Mouse (Mus musculus) kidney, embryonic 15.5 days (tissue): ENCODE results near the gene Vax2. TPM values are rescaled to one million over a fixed set of nuclear protein-coding genes. Genes with fewer than 3 reads are reported as not detected.

ENCODE experiments used
- ATAC-seq: fragments of 200-750 bp; cut with Nextera tagmentation; replicated peaks from 2 replicates; pipeline ENCODE4 v1.8.0; 2017; ENCODE audit warnings: moderate TSS enrichment; ENCODE audit not compliant: low FRiP score
- H3K27ac ChIP-seq: fragments of 300-500 bp; sonication (generic); 2 replicates; pipeline ENCODE4 v1.5.1; 2015; ENCODE audit warnings: mild to moderate bottlenecking, inconsistent platforms
- H3K27me3 ChIP-seq: fragments of 300-500 bp; sonication (generic); 2 replicates; pipeline ENCODE4 v1.6.1; 2015; ENCODE audit warnings: inconsistent platforms
- H3K36me3 ChIP-seq: fragments of 300-500 bp; sonication (generic); 2 replicates; pipeline ENCODE4 v1.6.1; 2015; ENCODE audit warnings: inconsistent platforms
- H3K4me1 ChIP-seq: fragments of 300-500 bp; sonication (generic); 2 replicates; pipeline ENCODE4 v1.6.1; 2015; ENCODE audit warnings: inconsistent platforms
- H3K4me2 ChIP-seq: fragments of 300-500 bp; sonication (generic); 2 replicates; pipeline ENCODE4 v1.6.1; 2015; ENCODE audit warnings: moderate library complexity, mild to moderate bottlenecking, inconsistent platforms
- H3K4me3 ChIP-seq: fragments of 300-500 bp; sonication (generic); replicated peaks from 2 replicates; pipeline ENCODE4 v1.5.1; 2015; ENCODE audit warnings: mild to moderate bottlenecking, inconsistent platforms
- H3K9ac ChIP-seq: fragments of 300-500 bp; sonication (generic); 2 replicates; pipeline ENCODE4 v1.6.1; 2015; ENCODE audit warnings: mild to moderate bottlenecking, inconsistent platforms
- H3K9me3 ChIP-seq: fragments of 300-500 bp; sonication (generic); replicated peaks from 2 replicates; pipeline ENCODE4 v1.6.1; 2016; ENCODE audit warnings: inconsistent platforms
- WGBS: fragments of 180-500 bp; shearing (Covaris S2); methylation state at CpG from one replicate; pipeline ENCODE4 v1.1.7; 2015; ENCODE audit warnings: mixed read lengths; 5-methylcytosine and 5-hydroxymethylcytosine counted together
- polyA plus RNA-seq: library from polyadenylated mRNA; unstranded; fragments of >200 nt; fragmentation: Nextera tagmentation; extraction: Ambion mirVana; gene quantifications from 2 replicates; pipeline ENCODE4 v1.2.1, GENCODE M21; 2015

Gene Vax2
- polyA plus RNA-seq, 1 experiment from 2014 or later: not detected

DNA sequence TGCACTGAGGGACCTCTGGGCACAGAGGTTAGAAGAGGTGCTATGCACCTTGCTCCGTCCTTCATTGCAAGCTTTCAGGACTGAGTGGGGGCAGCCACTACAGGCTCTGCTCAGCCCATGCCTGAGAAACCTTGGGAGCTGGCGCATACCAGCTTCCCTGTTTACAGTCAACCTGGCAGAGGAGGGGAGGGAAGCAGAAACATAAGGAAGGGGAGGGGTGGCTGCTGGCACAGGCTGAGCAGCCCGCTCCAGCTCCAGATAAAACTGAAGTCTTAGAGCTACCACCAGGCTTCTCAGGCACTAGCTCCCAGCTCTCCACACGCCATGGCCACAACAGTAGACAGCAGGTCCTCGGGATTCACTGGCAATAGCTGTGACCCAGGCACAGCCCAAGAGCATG lies 31.7 kb downstream of the Vax2 start, which contains the start of gene Atp6v1b1:
TSS of gene Atp6v1b1 (plus strand) at position 230 of the 400 bp plus-strand sequence.
- no peak within 1 kb of the TSS for H3K4me3 ChIP-seq
- peak within 1 kb of the TSS; percentile 3; the same call in 1 of the 2 replicates for H3K27ac ChIP-seq
- H3K9ac ChIP-seq: no peak within 1 kb of the TSS
- no peak within 1 kb of the TSS for H3K4me2 ChIP-seq
- H3K4me1 ChIP-seq: 0 out of 2 replicates have a peak, but pooled peaks cover 3% of the 10 kb centered on the region
- H3K36me3 ChIP-seq: no peaks in the 10 kb centered on the region
- ATAC-seq: 0 out of 2 replicates have a peak, but pooled peaks have one; percentile 26
- no peaks in the 10 kb centered on the region for H3K9me3 ChIP-seq
- WGBS: 59% methylated on average over 5 of the region's 5 CpGs
- peaks cover 27% of the 10 kb centered on the region for H3K27me3 ChIP-seq

DNA sequence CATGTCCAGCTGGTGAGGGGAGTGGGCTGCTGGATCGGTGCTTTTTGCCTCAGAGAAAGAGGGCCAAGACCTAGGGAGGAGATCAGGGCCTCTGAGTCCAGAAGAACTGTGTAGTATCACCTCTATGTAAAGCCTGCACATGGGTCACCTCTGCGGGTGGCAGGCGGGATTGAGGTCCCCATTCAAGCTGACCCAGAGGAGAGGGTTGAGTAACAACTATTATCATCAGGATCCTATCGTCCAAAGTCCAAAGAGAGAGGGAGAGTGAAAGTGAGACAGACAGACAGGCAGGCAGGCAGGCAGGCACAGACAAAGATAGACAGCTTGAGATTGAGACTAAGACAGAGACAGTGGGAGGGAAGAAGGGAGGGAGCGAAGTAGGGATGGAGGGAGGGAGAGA lies 32.1 kb downstream of the Vax2 start:
- H3K9ac ChIP-seq: no peak overlapping the region
- H3K27ac ChIP-seq: peak overlapping the region; percentile 3; the same call in 1 of the 2 replicates
- no peak for ATAC-seq
- WGBS: 67% methylated on average over 5 of the region's 5 CpGs
- no peak overlapping the region for H3K4me3 ChIP-seq
- H3K27me3 ChIP-seq: peaks cover 26% of the 10 kb centered on the region
- H3K4me1 ChIP-seq: 0 out of 2 replicates have a peak, but pooled peaks cover 3% of the 10 kb centered on the region
- H3K36me3 ChIP-seq: no peaks in the 10 kb centered on the region
- no peak overlapping the region for H3K4me2 ChIP-seq
- no peaks in the 10 kb centered on the region for H3K9me3 ChIP-seq

DNA sequence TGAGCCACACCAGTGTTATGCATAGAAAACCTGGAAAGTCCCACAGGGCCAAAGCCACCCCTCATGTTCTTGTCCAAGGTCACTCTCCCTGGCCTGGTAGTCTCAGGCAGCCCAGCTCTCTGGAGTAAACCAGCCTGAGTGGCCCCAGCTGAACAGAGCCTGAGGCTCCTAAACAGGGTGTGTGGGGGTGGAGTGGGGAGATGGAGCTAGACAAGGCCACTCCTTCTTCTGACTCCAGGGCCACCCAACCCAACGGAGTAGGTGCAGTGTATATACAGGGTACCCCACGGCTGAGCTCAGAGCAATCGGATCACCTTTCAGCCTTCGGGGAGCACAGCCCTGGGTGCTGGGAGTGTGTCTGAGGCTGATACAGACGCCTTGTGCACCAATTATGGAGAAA lies 33.1 kb downstream of the Vax2 start:
- 0 out of 2 replicates have a peak, but pooled peaks have one; percentile 23 for ATAC-seq
- H3K36me3 ChIP-seq: no peaks in the 10 kb centered on the region
- peaks cover 31% of the 10 kb centered on the region for H3K27me3 ChIP-seq
- peak overlapping the region; percentile 19; the same call in 1 of the 2 replicates for H3K27ac ChIP-seq
- H3K9me3 ChIP-seq: no peaks in the 10 kb centered on the region
- no peak overlapping the region for H3K9ac ChIP-seq
- H3K4me1 ChIP-seq: no peaks in the 10 kb centered on the region
- WGBS: 51% methylated on average over 5 of the region's 5 CpGs
- H3K4me2 ChIP-seq: no peak overlapping the region
- H3K4me3 ChIP-seq: no peak overlapping the region

DNA sequence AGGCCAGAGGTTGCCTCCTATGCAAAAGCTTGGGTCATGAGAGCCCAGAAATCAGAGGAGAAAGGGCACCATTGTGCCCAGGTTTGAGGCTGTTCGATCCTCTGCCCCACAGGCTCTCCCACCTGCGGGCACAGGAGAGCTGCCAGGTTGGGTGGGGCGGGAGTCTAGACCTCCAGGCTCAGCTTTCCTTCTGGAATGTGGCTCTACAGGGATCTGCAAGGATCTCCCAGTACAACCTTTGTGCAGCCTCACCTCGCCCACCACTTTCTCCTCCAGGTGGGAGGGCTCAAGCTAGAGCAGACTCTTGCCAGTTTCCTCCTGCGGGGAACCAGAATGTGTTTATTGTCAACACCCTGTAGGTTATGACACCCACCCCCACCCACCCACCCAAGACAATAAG lies 33.5 kb downstream of the Vax2 start:
- H3K4me1 ChIP-seq: no peaks in the 10 kb centered on the region
- 68% methylated on average over 5 of the region's 5 CpGs for WGBS
- peaks cover 31% of the 10 kb centered on the region for H3K27me3 ChIP-seq
- H3K9ac ChIP-seq: no peak overlapping the region
- no peak for ATAC-seq
- peak overlapping the region; percentile 19; the same call in 1 of the 2 replicates for H3K27ac ChIP-seq
- H3K4me3 ChIP-seq: no peak overlapping the region
- H3K9me3 ChIP-seq: no peaks in the 10 kb centered on the region
- no peaks in the 10 kb centered on the region for H3K36me3 ChIP-seq
- H3K4me2 ChIP-seq: no peak overlapping the region

DNA sequence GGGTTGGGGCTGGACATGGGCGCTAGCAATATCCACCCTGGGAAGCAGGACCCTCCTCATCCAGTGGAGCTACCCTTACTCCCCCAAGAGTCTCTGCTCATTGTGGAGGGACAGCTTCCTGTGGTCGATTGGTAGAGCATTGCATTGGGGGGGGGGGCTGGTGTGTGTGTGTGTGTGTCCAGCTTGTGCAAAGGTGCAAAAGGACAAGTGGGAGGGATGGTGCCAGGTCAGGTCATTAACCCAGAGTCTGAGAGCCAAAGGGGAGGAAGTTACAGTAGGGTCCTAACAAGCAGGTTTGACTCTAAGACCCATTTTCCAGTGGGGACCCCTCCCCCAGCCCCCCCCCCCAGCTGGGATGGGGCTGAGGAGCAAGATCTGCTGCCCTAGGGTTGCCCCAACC lies 34.4 kb downstream of the Vax2 start:
- Histone ChIP-seq H3K27ac (no peak overlapping the region), H3K4me1 (no peaks in the 10 kb centered on the region), H3K36me3 (no peaks in the 10 kb centered on the region), H3K27me3 (peaks cover 33% of the 10 kb centered on the region), H3K9ac (no peak overlapping the region), H3K4me2 (no peak overlapping the region), H3K9me3 (no peaks in the 10 kb centered on the region), H3K4me3 (no peak overlapping the region)
- ATAC-seq: no peak
- 52% methylated on average over 2 of the region's 2 CpGs for WGBS

DNA sequence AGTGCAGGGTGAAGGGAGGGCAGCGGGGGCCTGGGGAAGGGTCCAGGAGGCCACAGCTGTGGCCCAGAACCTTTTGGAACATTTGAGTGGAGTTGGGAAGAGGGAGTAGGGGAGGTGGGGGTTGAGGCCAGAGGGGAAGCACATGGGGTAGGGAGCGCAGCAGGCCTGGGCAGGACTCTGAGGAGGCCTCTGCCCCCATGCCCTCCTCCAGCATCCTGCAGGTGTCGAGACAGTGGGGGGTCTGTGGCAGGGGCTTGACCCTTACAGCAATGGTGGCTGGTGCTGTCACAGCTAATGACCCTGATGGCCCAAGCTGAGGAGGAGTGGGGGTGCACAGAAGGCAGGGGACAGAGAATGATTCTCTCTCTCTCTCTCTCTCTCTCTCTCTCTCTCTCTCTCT lies 38.2 kb downstream of the Vax2 start:
- Histone ChIP-seq H3K27me3 (peaks cover 47% of the 10 kb centered on the region), H3K4me3 (no peak overlapping the region), H3K9me3 (no peaks in the 10 kb centered on the region), H3K36me3 (no peaks in the 10 kb centered on the region), H3K9ac (no peak overlapping the region), H3K4me2 (no peak overlapping the region), H3K27ac (no peak overlapping the region), H3K4me1 (no peaks in the 10 kb centered on the region)
- WGBS: 34% methylated on average over 3 of the region's 3 CpGs
- no peak for ATAC-seq

DNA sequence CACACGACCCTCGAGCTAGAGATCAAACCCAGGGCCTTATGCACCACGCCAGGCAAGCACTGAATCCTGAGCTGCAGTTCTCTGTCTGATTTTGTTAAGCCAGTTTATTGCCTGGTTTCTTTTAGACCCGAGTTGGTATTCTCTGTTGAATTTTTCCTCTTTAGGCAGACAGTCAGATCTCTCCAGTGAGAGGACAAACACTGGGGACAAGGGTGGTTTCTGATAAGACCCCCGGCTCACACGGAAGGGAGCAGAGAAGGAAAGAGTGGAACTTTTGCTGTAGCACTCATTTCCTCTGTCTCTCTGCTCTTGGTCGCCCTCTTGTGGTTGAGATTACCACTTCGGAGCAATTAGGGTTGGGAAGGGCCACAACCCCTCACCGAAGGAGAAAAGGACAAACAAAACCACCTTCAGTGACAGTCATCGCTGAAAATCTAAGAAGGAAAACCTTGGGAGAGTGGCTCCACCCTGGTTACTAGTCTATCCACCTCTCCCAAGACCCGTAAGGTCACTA lies 39.2 kb downstream of the Vax2 start:
- H3K4me2 ChIP-seq: 0 out of 2 replicates have a peak overlapping the region, but pooled peaks have one; percentile 25
- H3K9me3 ChIP-seq: no peaks in the 10 kb centered on the region
- no peaks in the 10 kb centered on the region for H3K4me1 ChIP-seq
- no peaks in the 10 kb centered on the region for H3K36me3 ChIP-seq
- WGBS: 12% methylated on average over 11 of the region's 11 CpGs
- H3K27me3 ChIP-seq: peaks cover 55% of the 10 kb centered on the region
- H3K27ac ChIP-seq: no peak overlapping the region
- H3K4me3 ChIP-seq: no peak overlapping the region
- ATAC-seq: no peak
- H3K9ac ChIP-seq: 0 out of 2 replicates have a peak overlapping the region, but pooled peaks have one; percentile 9

DNA sequence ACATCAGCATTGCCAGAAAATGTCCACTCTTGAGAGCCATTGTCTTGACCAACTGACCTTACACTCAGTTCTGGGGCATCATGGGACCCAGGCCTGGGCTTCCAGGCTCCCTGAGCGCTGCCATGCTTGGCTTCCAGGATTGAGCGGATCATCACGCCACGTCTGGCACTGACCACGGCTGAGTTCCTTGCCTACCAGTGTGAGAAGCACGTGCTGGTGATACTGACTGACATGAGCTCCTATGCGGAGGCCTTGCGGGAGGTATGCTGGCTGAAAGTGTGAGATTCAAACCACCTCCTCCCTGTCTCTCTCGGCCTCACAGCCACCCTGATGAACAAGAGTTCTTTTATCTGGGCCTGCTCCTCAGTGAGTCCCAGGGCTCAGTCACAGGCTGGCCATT lies 45.0 kb downstream of the Vax2 start:
- Histone ChIP-seq H3K9me3 (no peaks in the 10 kb centered on the region), H3K36me3 (no peaks in the 10 kb centered on the region), H3K9ac (no peak overlapping the region), H3K27me3 (peaks cover 82% of the 10 kb centered on the region), H3K4me2 (no peak overlapping the region), H3K4me3 (no peak overlapping the region), H3K27ac (no peak overlapping the region), H3K4me1 (0 out of 2 replicates have a peak, but pooled peaks cover 6% of the 10 kb centered on the region)
- ATAC-seq: no peak
- 70% methylated on average over 9 of the region's 9 CpGs for WGBS

DNA sequence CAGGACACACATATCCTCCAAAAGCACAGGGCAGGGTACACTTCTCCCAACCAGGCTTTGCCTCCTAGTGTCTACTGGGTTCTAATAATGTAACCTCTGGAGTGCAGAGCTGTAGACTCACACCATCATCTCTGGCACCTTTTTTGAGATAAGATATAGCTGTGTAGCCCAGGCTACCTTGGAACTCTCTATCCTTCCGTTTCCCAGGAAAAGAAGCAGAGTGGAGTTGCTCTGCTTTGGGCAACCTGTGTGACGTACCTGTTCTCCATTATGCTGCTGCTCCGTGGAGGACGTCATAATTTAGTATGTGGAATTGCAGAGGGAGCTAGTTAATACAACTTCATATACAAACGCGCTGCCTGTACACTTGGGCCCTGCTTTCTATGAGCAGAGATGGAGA lies 51.3 kb downstream of the Vax2 start, which contains the start of gene Ankrd53:
TSS of gene Ankrd53 (plus strand) at position 301 of the 400 bp plus-strand sequence.
- Histone ChIP-seq H3K4me2 (peak within 1 kb of the TSS; percentile 84), H3K27ac (no peak within 1 kb of the TSS), H3K9me3 (no peaks in the 10 kb centered on the region), H3K4me3 (peak within 1 kb of the TSS; percentile 39), H3K4me1 (peaks cover 19% of the 10 kb centered on the region), H3K9ac (peak within 1 kb of the TSS; percentile 39; the same call in 1 of the 2 replicates), H3K27me3 (peaks cover 66% of the 10 kb centered on the region), H3K36me3 (no peaks in the 10 kb centered on the region)
- WGBS: 22% methylated on average over 6 of the region's 6 CpGs
- no peak for ATAC-seq

DNA sequence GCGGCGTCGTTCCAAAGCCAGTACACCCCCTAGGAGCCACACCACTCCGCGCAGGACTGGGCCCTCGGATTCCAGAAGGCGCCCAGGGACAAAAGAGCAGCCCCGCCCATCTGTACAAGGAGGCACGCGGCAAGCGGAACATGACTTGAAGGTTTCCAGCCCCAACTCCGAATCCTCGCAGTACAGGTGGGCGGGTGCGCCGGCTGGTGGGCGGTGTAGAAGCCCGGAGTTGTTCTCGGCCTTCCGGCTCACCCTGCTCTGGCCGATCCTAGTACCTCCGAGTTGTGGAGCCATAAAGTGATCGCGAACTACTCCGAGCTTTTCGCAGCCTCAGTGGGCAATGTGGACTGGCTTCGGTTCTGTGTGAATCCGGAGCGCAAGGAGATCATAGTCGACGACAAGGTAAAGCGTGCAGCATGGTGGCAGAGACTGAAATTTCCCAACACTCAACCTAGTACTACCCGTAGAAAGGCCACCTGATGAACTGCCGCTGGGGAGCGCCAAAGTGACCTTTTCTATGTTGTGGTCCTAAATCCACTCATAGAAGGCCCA lies 51.9 kb downstream of the Vax2 start:
- H3K9me3 ChIP-seq: no peaks in the 10 kb centered on the region
- H3K9ac ChIP-seq: peak overlapping the region; percentile 39; the same call in 1 of the 2 replicates
- WGBS: 1% methylated on average over 35 of the region's 35 CpGs
- peaks cover 60% of the 10 kb centered on the region for H3K27me3 ChIP-seq
- no peak overlapping the region for H3K27ac ChIP-seq
- ATAC-seq: peak; percentile 73
- peak overlapping the region; percentile 39 for H3K4me3 ChIP-seq
- H3K4me1 ChIP-seq: peaks cover 18% of the 10 kb centered on the region
- H3K36me3 ChIP-seq: no peaks in the 10 kb centered on the region
- peak overlapping the region; percentile 84 for H3K4me2 ChIP-seq

DNA sequence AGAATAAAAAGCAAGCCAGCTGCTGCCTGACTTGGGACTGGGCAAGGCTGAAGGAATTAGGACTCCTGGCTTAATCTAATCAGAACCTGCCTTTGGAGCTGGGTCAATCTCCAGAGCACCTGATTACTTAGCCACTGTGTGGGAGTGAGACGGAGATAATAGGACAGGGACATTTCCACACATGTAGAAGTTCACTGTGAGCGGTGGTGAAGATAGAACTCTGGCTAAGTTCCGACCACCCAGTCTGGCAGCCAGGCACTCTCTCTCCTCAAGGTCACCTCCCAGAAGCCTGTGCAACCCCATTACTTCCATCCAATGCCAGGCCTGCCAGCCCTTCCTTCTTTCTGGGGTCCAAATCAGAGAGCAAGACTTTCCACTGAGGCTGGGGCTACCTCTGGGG lies 55.9 kb downstream of the Vax2 start:
- 78% methylated on average over 3 of the region's 3 CpGs for WGBS
- Histone ChIP-seq H3K36me3 (peaks cover 39% of the 10 kb centered on the region), H3K9ac (no peak overlapping the region), H3K4me1 (peaks cover 13% of the 10 kb centered on the region), H3K27me3 (peaks cover 27% of the 10 kb centered on the region), H3K4me3 (no peak overlapping the region), H3K9me3 (no peaks in the 10 kb centered on the region), H3K4me2 (no peak overlapping the region), H3K27ac (no peak overlapping the region)
- ATAC-seq: no peak

DNA sequence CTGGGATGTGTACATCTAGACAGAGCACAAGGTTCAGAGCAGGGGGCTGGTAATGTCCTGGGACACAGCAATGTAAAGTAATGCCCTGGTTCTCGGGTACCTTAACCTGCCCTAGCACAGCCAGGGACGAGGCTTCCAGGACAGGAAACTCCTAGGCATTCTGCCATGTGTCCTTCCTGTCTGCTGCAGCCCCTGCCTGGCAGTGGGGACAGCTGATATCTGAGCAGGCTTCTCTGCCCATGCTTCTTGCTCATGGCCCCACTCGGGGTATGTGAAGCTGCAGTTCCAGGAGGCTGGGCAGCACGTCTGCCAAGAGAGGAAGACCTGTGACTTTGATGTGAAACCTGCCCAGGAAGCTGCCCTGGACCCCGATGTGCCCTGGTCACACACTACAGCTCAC lies 57.4 kb downstream of the Vax2 start:
- Histone ChIP-seq H3K27ac (no peak overlapping the region), H3K9ac (no peak overlapping the region), H3K4me2 (no peak overlapping the region), H3K27me3 (peaks cover 12% of the 10 kb centered on the region), H3K4me1 (peaks cover 2% of the 10 kb centered on the region; the same call in 1 of the 2 replicates), H3K36me3 (peaks cover 53% of the 10 kb centered on the region), H3K4me3 (no peak overlapping the region), H3K9me3 (no peaks in the 10 kb centered on the region)
- ATAC-seq: no peak
- WGBS: 67% methylated on average over 5 of the region's 5 CpGs
